Mouse (Mus musculus): ENCODE measurements around the gene Spg20.
A peak's percentile ranks its signal among the peaks of the same experiment; 100 is the strongest.

The Spg20 gene

GRCm38 (mm10) chr3:55111935-55112709, at the start of gene Spg20:
Spg20 (plus strand) TSS chr3:55112108.
- peaks cover 12% of the 10 kb centered on the region for H3K9me3 ChIP-seq (ENCODE audit: low read length)
- peak within 1 kb of the TSS; percentile 88 for H3K4me3 ChIP-seq (replicated peaks; ENCODE audit: low read length)
- no peaks in the 10 kb centered on the region for H3K36me3 ChIP-seq (ENCODE audit: insufficient read depth, low read length)
- TF ChIP-seq POU5F1 (IDR thresholded peaks at IDR 0.05; ENCODE audit: borderline replicate concordance, low read length) (no peak), CTCF (conservative IDR thresholded peaks at IDR 0.05; ENCODE audit: low read length) (peak; percentile 47)
- H3K27me3 ChIP-seq (ENCODE audit: insufficient read depth, low read length), result peaks cover 15% of the 10 kb centered on the region
- peaks cover 13% of the 10 kb centered on the region for H3K4me1 ChIP-seq (replicated peaks; ENCODE audit: low read depth, low read length)

DNA sequence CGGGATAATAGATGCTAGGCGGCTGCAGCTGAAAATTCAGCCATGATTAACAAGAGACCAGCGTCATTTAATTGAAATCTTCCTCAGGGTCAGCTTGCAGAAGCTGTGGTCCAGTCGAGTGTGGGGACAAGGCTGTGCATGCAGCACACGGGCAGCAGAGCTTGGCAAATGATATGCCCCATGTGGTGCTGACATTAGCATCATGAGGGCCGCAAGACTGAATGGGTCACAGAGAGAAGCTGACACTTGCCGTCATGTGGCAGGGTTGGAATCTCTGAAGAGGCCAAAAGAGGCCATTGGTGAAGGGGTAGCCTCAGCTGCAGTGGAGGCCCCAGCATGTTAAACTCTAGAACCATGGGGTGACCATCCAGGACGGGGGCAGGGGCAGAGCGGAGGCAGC, 49.3 kb upstream of the Spg20 start:
- TF ChIP-seq NANOG (IDR thresholded peaks at IDR 0.05; ENCODE audit: borderline replicate concordance, low read length), result no peak
- no peak for TF ChIP-seq POU5F1 (IDR thresholded peaks at IDR 0.05; ENCODE audit: borderline replicate concordance, low read length)
- no peak for TF ChIP-seq CTCF (conservative IDR thresholded peaks at IDR 0.05; ENCODE audit: low read length)
- peaks cover 16% of the 10 kb centered on the region for H3K27me3 ChIP-seq (ENCODE audit: insufficient read depth, low read length)
- no peak overlapping the region for H3K4me3 ChIP-seq (replicated peaks; ENCODE audit: low read length)
- H3K9me3 ChIP-seq (ENCODE audit: low read length), result no peaks in the 10 kb centered on the region
- no peaks in the 10 kb centered on the region for H3K36me3 ChIP-seq (ENCODE audit: insufficient read depth, low read length)
- peaks cover 7% of the 10 kb centered on the region for H3K4me1 ChIP-seq (replicated peaks; ENCODE audit: low read depth, low read length)

DNA sequence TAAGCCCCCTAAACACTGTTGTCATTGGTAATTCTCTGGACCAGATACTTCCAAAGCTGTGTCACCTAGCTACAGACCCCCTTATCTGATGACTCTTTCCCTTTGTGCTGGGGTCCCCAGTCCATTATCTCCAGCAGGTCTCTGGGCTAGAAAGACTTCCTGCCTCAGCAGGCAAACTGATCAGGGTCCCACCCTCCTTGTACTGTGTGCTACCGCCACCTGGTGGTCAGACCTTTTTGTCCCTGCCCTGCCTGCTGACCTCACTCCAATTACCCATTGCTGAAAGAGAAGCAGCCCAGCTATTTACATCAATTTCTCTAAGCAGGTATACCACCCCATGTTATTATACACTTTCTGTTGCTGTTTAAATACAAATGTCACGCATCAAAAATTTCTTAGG, 47.5 kb upstream of the Spg20 start:
- H3K9me3 ChIP-seq (ENCODE audit: low read length), result no peaks in the 10 kb centered on the region
- no peaks in the 10 kb centered on the region for H3K36me3 ChIP-seq (ENCODE audit: insufficient read depth, low read length)
- TF ChIP-seq NANOG (IDR thresholded peaks at IDR 0.05; ENCODE audit: borderline replicate concordance, low read length) (no peak), CTCF (conservative IDR thresholded peaks at IDR 0.05; ENCODE audit: low read length) (peak; percentile 78), POU5F1 (IDR thresholded peaks at IDR 0.05; ENCODE audit: borderline replicate concordance, low read length) (no peak)
- peaks cover 8% of the 10 kb centered on the region for H3K27me3 ChIP-seq (ENCODE audit: insufficient read depth, low read length)
- peaks cover 12% of the 10 kb centered on the region for H3K4me1 ChIP-seq (replicated peaks; ENCODE audit: low read depth, low read length)
- no peak overlapping the region for H3K4me3 ChIP-seq (replicated peaks; ENCODE audit: low read length)

DNA sequence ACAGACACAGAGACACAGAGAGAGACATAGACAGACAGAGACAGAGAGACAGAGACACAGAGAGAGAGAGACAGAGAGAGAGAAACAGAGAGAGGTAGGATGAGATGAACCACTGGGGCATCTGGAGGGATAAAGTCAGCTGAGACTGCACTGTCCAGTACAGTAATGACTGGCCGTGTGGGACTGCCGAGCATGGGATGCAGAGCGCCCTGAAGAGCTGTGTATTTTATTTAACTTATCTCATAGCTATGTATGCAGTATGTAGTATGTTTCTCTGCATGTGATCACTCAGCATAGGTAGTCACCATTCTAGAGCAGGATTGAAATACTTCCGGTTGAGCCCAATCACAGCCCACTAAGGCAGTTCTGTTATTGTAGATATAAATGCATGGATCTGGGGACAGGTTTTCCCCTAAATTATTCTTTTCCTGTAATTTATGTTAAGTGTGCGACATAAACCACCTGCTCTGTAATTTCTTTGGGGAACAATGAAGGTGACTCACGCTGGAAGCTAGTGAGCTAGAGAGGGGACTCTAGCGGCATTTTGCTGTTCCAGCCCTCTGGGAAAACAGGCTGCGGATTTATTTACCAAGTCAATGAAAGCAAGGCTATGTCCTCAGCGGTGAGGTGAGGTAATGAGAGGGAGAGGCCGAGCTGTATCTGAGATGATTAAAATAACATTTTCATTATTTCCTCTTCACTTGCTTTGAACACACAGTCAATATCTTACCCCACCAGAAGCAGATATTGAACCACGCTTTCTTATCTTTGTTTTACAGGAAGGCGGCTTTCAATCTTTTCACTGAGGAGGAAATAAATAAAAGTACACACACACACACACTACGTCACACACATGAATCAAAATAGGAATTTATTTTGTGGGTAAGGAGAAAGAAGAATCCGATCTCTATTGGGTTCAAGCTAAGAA, 45.9 kb upstream of the Spg20 start:
- H3K36me3 ChIP-seq (ENCODE audit: insufficient read depth, low read length), result no peaks in the 10 kb centered on the region
- peaks cover 7% of the 10 kb centered on the region; the same call in 1 of the 2 replicates for H3K27me3 ChIP-seq (ENCODE audit: insufficient read depth, low read length)
- H3K9me3 ChIP-seq (ENCODE audit: low read length), result no peaks in the 10 kb centered on the region
- TF ChIP-seq POU5F1 (IDR thresholded peaks at IDR 0.05; ENCODE audit: borderline replicate concordance, low read length), result no peak
- no peak for TF ChIP-seq NANOG (IDR thresholded peaks at IDR 0.05; ENCODE audit: borderline replicate concordance, low read length)
- no peak for TF ChIP-seq CTCF (conservative IDR thresholded peaks at IDR 0.05; ENCODE audit: low read length)
- no peak overlapping the region for H3K4me3 ChIP-seq (replicated peaks; ENCODE audit: low read length)
- peaks cover 12% of the 10 kb centered on the region for H3K4me1 ChIP-seq (replicated peaks; ENCODE audit: low read depth, low read length)

DNA sequence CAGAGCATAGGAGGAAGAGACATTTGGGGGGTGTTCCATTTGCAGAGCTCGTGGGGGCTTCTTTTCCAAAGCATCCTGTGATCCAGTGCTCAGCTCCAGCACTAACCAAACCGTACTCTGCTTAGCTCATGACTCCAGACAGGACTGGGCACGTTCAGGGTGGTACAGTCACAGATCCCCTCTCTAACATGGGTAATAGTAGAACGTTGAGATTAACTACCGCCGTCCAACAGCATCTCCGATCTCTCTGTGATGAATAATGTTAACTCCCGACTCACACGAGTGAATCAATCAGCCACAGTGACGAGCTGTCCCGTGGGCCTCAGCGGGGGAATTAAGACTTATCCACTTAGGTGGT, 45.3 kb upstream of the Spg20 start:
- no peak overlapping the region for H3K4me3 ChIP-seq (replicated peaks; ENCODE audit: low read length)
- no peaks in the 10 kb centered on the region for H3K9me3 ChIP-seq (ENCODE audit: low read length)
- peaks cover 7% of the 10 kb centered on the region; the same call in 1 of the 2 replicates for H3K27me3 ChIP-seq (ENCODE audit: insufficient read depth, low read length)
- H3K36me3 ChIP-seq (ENCODE audit: insufficient read depth, low read length), result no peaks in the 10 kb centered on the region
- TF ChIP-seq CTCF (conservative IDR thresholded peaks at IDR 0.05; ENCODE audit: low read length), result no peak
- no peak for TF ChIP-seq POU5F1 (IDR thresholded peaks at IDR 0.05; ENCODE audit: borderline replicate concordance, low read length)
- no peak for TF ChIP-seq NANOG (IDR thresholded peaks at IDR 0.05; ENCODE audit: borderline replicate concordance, low read length)
- peaks cover 7% of the 10 kb centered on the region for H3K4me1 ChIP-seq (replicated peaks; ENCODE audit: low read depth, low read length)

DNA sequence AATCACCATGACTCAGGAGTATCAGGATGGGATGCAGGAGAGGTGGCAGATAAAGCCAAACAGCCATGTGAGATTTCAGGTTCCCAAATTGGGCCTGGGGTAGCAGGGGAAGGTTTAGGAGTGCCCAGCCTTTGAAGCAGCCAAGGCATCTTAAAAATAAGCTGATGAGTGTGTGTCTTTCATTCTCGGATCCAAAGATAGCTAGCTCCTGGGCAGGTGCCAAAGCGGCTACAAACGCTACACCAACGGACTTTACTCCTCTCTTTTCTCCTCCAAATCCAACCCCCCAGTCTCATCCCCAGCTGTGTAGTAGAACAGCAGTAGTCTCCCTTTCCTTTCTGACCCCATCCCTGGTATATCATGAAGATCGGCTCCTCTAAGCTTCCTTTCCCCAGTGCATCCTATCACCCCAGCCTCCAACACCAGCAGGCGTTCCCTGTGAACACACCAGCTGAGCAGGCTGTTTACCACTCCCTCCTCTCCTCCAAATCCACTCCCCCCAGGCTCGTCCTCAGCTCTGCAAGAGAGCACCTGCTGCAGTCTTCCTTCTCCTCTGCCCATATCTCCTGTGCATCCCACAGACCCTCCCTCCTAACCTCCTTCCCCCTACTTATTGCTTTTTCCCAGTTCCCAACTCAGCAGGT, 44.0 kb upstream of the Spg20 start:
- Histone ChIP-seq H3K4me3 (replicated peaks; ENCODE audit: low read length) (no peak overlapping the region), H3K27me3 (ENCODE audit: insufficient read depth, low read length) (peaks cover 7% of the 10 kb centered on the region; the same call in 1 of the 2 replicates), H3K9me3 (ENCODE audit: low read length) (no peaks in the 10 kb centered on the region), H3K4me1 (replicated peaks; ENCODE audit: low read depth, low read length) (peaks cover 7% of the 10 kb centered on the region), H3K36me3 (ENCODE audit: insufficient read depth, low read length) (no peaks in the 10 kb centered on the region)
- no peak for TF ChIP-seq NANOG (IDR thresholded peaks at IDR 0.05; ENCODE audit: borderline replicate concordance, low read length)
- no peak for TF ChIP-seq POU5F1 (IDR thresholded peaks at IDR 0.05; ENCODE audit: borderline replicate concordance, low read length)
- no peak for TF ChIP-seq CTCF (conservative IDR thresholded peaks at IDR 0.05; ENCODE audit: low read length)

DNA sequence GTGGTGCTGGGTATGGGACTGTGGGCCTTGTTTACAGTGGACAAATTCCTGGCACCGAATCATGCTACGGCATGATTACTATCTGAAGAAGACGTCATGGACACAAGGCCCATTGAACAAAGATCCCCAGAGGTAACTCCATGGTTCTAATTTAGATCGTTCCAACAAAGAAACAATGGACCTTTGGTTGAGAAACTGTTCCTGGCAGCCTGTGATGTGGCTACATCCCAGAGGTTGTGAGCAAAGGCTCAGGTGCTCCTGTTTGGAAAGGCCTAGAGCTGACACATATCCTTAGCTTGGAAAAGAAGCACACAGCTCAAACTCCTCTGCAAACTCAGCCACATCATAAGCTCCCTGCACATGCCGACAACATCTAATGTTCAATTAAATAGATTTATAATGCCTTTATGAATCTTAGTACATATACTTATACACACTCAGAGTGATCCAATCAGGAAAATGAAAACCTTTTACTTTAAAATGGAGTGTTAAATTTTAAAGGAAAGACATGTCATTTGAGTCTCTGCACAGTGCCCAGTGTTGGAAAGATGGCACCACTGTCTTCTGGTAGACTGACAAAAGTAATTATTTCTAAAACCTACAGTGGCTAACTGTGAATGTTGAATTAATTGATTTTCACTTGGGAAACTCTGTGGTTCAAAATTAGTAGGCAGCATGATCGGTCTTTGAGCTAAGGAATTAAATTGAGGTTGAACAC, 37.2 kb upstream of the Spg20 start:
- H3K4me3 ChIP-seq (replicated peaks; ENCODE audit: low read length), result no peak overlapping the region
- no peak for TF ChIP-seq POU5F1 (IDR thresholded peaks at IDR 0.05; ENCODE audit: borderline replicate concordance, low read length)
- no peak for TF ChIP-seq NANOG (IDR thresholded peaks at IDR 0.05; ENCODE audit: borderline replicate concordance, low read length)
- TF ChIP-seq CTCF (conservative IDR thresholded peaks at IDR 0.05; ENCODE audit: low read length), result no peak
- H3K9me3 ChIP-seq (ENCODE audit: low read length), result no peaks in the 10 kb centered on the region
- H3K27me3 ChIP-seq (ENCODE audit: insufficient read depth, low read length), result no peaks in the 10 kb centered on the region
- no peaks in the 10 kb centered on the region for H3K36me3 ChIP-seq (ENCODE audit: insufficient read depth, low read length)
- H3K4me1 ChIP-seq (replicated peaks; ENCODE audit: low read depth, low read length), result no peaks in the 10 kb centered on the region

Measured in E14TG2a.4 (cell line).